Mouse (Mus musculus) left cerebral cortex, adult 2 months (tissue): ENCODE results near the gene Ripk1. TPM values are rescaled to one million over a fixed set of nuclear protein-coding genes. Genes with fewer than 3 reads are reported as not detected.
A peak's percentile ranks its signal among the peaks of the same experiment; 100 is the strongest.

ENCODE experiments used
- DNase-seq, 2 experiments: peaks; one replicate each; pipeline ENCODE4 v3.0.0; 2021 to 2022; ENCODE audit warnings: low spot score in 2 of 2, mixed read lengths in 1 of 2; ENCODE audit errors: extremely low spot score in 1 of 2
- H3K27ac ChIP-seq: fragments of 200-600 bp; 2 replicates; pipeline ENCODE4 v1.8.1; 2022
- H3K4me3 ChIP-seq: fragments of 200-600 bp; 2 replicates; pipeline ENCODE4 v1.8.1; 2022
- CTCF ChIP-seq: fragments of 200-600 bp; IDR thresholded peaks from 2 replicates; pipeline ENCODE4 v1.8.1; 2022; ENCODE audit warnings: antibody characterized with exemption, mild to moderate bottlenecking, moderate library complexity
- intact Hi-C: fragments of 180-260 bp; cut with DNase I; formaldehyde crosslinking; loops from one replicate; pipeline ENCODE4 v1.15.1; 2025
- total RNA-seq, 2 experiments: library from RNA; stranded (reverse); gene quantifications; 2 replicates each; pipeline ENCODE4 v1.2.3; 2021

Ripk1 gene
- total RNA-seq, 2 experiments from 2014 or later: 5.8 to 6.9 TPM

DNA sequence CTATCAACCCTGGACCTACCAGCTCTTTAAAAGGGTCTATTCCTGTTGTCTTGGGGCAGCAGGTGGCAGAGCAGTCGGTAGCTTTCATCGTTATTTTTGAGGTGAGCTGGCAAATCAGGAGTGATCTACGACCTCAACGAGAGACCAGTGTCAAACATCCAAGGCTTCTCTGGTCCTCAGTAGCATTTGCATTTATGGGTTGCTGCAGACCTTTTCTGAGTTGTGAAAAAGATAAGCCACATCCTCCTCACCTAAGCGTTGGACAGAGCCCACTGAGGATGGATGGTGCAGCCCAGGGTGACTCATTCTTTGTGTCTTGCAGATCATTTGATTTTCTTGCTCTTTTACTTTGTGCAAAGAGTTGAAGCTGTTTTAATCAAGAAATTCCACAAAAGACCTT lies 895 bp downstream of the Ripk1 start:
- peak overlapping the region; percentile 89 for H3K4me3 ChIP-seq
- intact Hi-C loops: no loop called here
- DNase-seq: no peak
- peak overlapping the region; percentile 53; the same call in 1 of the 2 replicates for H3K27ac ChIP-seq
- no peak; the same call in 1 of the 2 replicates for TF ChIP-seq CTCF

GRCm38 (mm10) chr13:34007234-34007633 lies 5.1 kb downstream of the Ripk1 start:
- no peak for TF ChIP-seq CTCF
- intact Hi-C loops: no loop called here
- no peak overlapping the region for H3K4me3 ChIP-seq
- H3K27ac ChIP-seq: no peak overlapping the region
- DNase-seq: no peak

GRCm38 (mm10) chr13:34016927-34017569 lies 14.9 kb downstream of the Ripk1 start:
- DNase-seq: no peak
- intact Hi-C loops: no loop called here
- Histone ChIP-seq H3K4me3 (no peak overlapping the region), H3K27ac (no peak overlapping the region)
- no peak for TF ChIP-seq CTCF

- intact Hi-C loops: no loop called here
Measured at GRCm38 (mm10) chr13:34018521-34018920, 16.4 kb downstream of the Ripk1 start.

GRCm38 (mm10) chr13:34021998-34022397 lies 19.8 kb downstream of the Ripk1 start:
- Histone ChIP-seq H3K27ac (no peak overlapping the region), H3K4me3 (no peak overlapping the region)
- no peak for DNase-seq
- intact Hi-C loops: no loop called here
- TF ChIP-seq CTCF: no peak

More at GRCm38 (mm10) chr13:34018521-34018920, 16.4 kb downstream of the Ripk1 start:
- no peak overlapping the region for H3K27ac ChIP-seq
- no peak for TF ChIP-seq CTCF
- DNase-seq: no peak
- H3K4me3 ChIP-seq: no peak overlapping the region

DNA sequence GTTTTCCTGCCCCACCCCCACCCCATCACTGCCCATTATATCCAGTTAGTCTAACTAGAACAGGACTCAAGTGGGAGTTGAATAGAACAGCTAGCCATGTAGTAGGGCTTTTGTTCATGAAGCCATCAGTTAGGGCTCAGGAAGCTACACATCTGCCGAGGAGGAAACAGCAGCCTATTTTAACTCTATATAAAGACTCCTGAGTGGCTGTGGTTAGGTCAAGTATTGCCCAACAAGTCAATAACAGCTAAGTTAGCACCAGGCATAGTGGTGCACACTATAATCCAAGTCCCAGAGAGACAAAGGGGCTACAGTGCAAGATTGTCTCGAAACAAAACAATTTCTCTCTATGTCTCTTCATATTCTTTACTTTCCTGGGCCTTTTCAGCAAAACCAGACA lies 29.9 kb downstream of the Ripk1 start:
- DNase-seq: no peak
- H3K4me3 ChIP-seq: no peak overlapping the region
- no peak overlapping the region for H3K27ac ChIP-seq
- intact Hi-C loops: loop anchor here (10.0 kb wide), 1 partner anchor 843 kb away; the partner anchor contains the start of gene Prpf4b
- no peak for TF ChIP-seq CTCF

DNA sequence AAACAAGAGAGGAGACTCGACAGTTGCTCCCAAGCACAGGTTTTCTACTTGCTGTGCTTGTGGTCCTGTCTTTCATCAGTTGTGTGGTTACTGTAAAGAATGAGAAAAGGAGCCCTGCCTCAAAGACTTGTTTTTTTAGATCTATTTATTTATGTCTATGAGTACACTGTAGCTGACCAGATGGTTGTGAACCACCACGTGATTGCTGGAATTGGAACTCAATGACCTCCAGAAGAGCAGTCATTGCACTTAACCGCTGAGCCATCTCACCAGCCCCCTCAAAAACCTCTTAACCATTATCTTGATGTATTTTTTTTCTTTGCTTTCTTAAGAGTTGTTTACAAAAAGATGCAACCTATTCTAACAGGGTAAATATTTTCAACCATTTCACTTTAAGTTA lies 33.3 kb downstream of the Ripk1 start:
- intact Hi-C loops: loop anchor here (10.0 kb wide), 1 partner anchor 839 kb away; the partner anchor contains the start of gene Prpf4b
- DNase-seq: no peak
- no peak overlapping the region for H3K4me3 ChIP-seq
- no peak for TF ChIP-seq CTCF
- no peak overlapping the region for H3K27ac ChIP-seq

DNA sequence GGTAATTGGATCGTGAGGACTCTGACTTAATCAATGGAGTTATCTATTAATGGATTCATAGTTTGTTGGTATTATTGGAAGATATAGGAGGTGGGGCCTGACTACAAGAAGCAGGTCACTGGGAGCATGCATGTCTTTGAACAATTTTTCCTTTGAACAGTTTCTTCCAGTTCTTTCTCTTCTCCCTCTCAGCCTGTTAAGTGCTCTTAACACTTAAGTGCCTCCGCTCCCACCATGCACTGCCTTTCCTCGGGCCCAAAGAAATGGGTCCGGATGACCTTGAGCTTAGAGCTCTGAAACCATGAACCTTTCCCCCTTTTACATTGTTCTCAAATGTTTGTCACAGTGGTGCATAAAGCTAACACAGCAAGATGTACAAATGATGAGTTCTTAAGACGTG lies 34.6 kb downstream of the Ripk1 start:
- Histone ChIP-seq H3K27ac (peak overlapping the region; percentile 91), H3K4me3 (no peak overlapping the region)
- DNase-seq: no peak
- intact Hi-C loops: loop anchor here (10.0 kb wide), 1 partner anchor 838 kb away; the partner anchor contains the start of gene Prpf4b
- no peak for TF ChIP-seq CTCF

GRCm38 (mm10) chr13:34037172-34038055 lies 35.3 kb downstream of the Ripk1 start, which contains the start of gene Bphl:
TSS of gene Bphl (plus strand) at chr13:34037597.
- TF ChIP-seq CTCF: no peak
- peak; percentile 90 to 92 for DNase-seq
- peak within 1 kb of the TSS; percentile 81 for H3K4me3 ChIP-seq
- intact Hi-C loops: loop anchor here (10.0 kb wide), 1 partner anchor 837 kb away; the partner anchor contains the start of gene Prpf4b
- peak within 1 kb of the TSS; percentile 91 for H3K27ac ChIP-seq

DNA sequence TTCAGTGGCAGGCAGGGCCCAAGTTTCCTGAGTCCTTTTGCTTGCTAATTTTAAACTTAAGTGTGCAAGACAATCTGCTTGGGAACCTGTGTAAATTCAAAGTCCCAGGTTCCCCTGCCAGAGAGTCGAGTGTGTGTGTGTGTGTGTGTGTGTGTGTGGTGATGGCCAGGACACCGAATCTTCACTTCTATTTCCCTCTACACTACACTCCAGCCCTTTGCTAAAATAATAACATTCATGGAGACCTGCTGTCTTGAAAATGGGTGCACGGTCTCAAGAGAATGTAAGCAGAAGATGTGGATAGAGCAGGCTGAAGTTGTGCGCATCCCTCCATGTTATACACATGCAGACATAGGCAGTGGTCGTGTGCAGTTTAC lies 35.9 kb downstream of the Ripk1 start:
- H3K27ac ChIP-seq: peak overlapping the region; percentile 91
- peak overlapping the region; percentile 81 for H3K4me3 ChIP-seq
- intact Hi-C loops: loop anchor here (10.0 kb wide), 1 partner anchor 837 kb away; the partner anchor contains the start of gene Prpf4b
- TF ChIP-seq CTCF: no peak
- no peak for DNase-seq

GRCm38 (mm10) chr13:34038901-34039341 lies 36.8 kb downstream of the Ripk1 start:
- intact Hi-C loops: loop anchor here (10.0 kb wide), 1 partner anchor 836 kb away; the partner anchor contains the start of gene Prpf4b
- peak overlapping the region; percentile 81 for H3K4me3 ChIP-seq
- H3K27ac ChIP-seq: no peak overlapping the region
- DNase-seq: no peak
- no peak for TF ChIP-seq CTCF

DNA sequence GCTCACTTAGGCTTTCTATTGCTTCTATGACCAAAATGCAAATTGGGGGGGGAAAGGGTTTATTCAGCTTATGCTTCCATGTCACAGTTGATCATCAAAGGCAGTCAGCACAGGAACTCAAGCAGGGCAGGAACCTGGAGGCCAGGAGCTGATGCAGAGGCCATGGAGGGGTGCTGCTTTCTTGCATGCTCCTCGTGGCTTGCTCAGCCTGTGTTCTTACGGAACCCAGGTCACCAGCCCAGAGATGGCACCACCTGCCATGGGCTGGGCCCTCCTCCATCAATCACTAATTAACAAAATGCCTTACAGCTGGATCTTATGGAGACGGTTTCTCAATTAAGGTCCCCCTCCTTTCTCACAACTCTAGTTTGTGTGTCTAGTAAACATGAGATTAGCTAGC lies 37.9 kb downstream of the Ripk1 start:
- intact Hi-C loops: loop anchor here (10.0 kb wide), 1 partner anchor 305 kb away; the partner anchor contains the start of gene Slc22a23
- no peak for TF ChIP-seq CTCF
- Histone ChIP-seq H3K4me3 (no peak overlapping the region), H3K27ac (no peak overlapping the region)
- no peak for DNase-seq
